Mouse (Mus musculus) kidney, embryonic 14.5 days (tissue): ENCODE data around the gene Pdgfa. TPM values are rescaled to one million over a fixed set of nuclear protein-coding genes. Genes with fewer than 3 reads are reported as not detected.

Experiments
- ATAC-seq: fragments of 200-750 bp; cut with Nextera tagmentation; 2 replicates; pipeline ENCODE4 v1.8.0; 2017; ENCODE audit warnings: moderate number of reproducible peaks, mild to moderate bottlenecking, moderate TSS enrichment, moderate library complexity; ENCODE audit not compliant: low FRiP score, low TSS enrichment
- H3K27ac ChIP-seq: fragments of 300-500 bp; sonication (generic); 2 replicates; pipeline ENCODE4 v1.5.1; 2014; ENCODE audit warnings: low read depth, mild to moderate bottlenecking, low read length, moderate library complexity, mixed read lengths
- H3K27me3 ChIP-seq: fragments of 300-500 bp; sonication (generic); 2 replicates; pipeline ENCODE4 v1.6.1; 2014; ENCODE audit warnings: mild to moderate bottlenecking, low read length; ENCODE audit not compliant: control insufficient read depth, insufficient read depth
- H3K36me3 ChIP-seq: fragments of 300-500 bp; sonication (generic); 2 replicates; pipeline ENCODE4 v1.6.1; 2014; ENCODE audit warnings: low read length, mixed read lengths; ENCODE audit not compliant: control insufficient read depth, insufficient read depth
- H3K4me1 ChIP-seq: fragments of 300-500 bp; sonication (generic); 2 replicates; pipeline ENCODE4 v1.6.1; 2014; ENCODE audit warnings: low read length, mixed read lengths; ENCODE audit not compliant: control insufficient read depth, insufficient read depth
- H3K4me2 ChIP-seq: fragments of 300-500 bp; sonication (generic); replicated peaks from 2 replicates; pipeline ENCODE4 v1.6.1; 2014; ENCODE audit warnings: low read depth, mild to moderate bottlenecking, low read length
- H3K4me3 ChIP-seq: fragments of 300-500 bp; sonication (generic); 2 replicates; pipeline ENCODE4 v1.5.1; 2014; ENCODE audit warnings: mild to moderate bottlenecking, low read length
- H3K9ac ChIP-seq: fragments of 300-500 bp; sonication (generic); 2 replicates; pipeline ENCODE4 v1.6.1; 2014; ENCODE audit warnings: low read depth, mild to moderate bottlenecking, low read length, moderate library complexity
- H3K9me3 ChIP-seq: fragments of 300-500 bp; sonication (generic); 2 replicates; pipeline ENCODE4 v1.6.1; 2016; ENCODE audit warnings: low read length; ENCODE audit not compliant: control insufficient read depth
- WGBS: fragments of 180-500 bp; shearing (Covaris S2); extraction: QIAGEN DNeasy Blood & Tissue Kit; methylation state at CpG from one replicate; pipeline ENCODE4 v1.1.7; 2014; 5-methylcytosine and 5-hydroxymethylcytosine counted together
- polyA plus RNA-seq: library from polyadenylated mRNA; unstranded; fragments of >200 nt; fragmentation: Nextera tagmentation; extraction: Ambion mirVana; gene quantifications from 2 replicates; pipeline ENCODE4 v1.2.1, GENCODE M21; 2014

Pdgfa gene
- polyA plus RNA-seq, 1 experiment from 2014 or later = 57.7 TPM

DNA sequence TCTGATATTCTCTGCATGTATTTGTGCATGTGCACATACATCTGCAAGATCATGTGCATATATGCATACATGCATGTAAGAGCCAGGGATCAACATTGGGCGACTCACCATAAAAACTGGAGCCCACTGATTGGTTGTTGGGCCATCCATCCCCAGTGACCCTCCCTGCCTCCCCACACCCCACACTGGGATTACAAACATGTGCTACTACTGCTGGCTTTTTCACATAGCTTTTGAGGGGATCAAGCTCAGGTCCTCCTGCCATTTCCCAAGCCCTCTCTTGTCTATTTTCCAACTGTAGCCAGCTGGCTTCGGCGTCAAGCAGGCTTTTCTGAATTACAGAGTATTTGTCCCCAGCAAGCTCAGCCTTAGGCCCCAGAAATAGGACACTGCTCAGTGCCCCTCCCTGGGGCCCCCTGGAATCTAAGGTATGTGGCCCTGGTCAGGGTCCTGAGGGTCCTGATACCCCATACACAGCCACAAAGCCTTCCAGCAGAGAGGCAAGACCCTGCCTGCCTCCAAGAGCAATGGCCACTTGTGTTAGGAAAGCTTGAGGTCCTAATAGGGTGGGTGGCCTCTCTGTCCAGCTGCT, 58.5 kb downstream of the Pdgfa start:
- no peaks in the 10 kb centered on the region for H3K27me3 ChIP-seq
- no peak for ATAC-seq
- no peak overlapping the region for H3K27ac ChIP-seq
- H3K9me3 ChIP-seq = no peaks in the 10 kb centered on the region
- no peak overlapping the region for H3K4me3 ChIP-seq
- H3K4me1 ChIP-seq = peaks cover 8% of the 10 kb centered on the region
- H3K9ac ChIP-seq = no peak overlapping the region
- H3K4me2 ChIP-seq = no peak overlapping the region
- 68% methylated on average over 3 of the region's 3 CpGs for WGBS
- H3K36me3 ChIP-seq = no peaks in the 10 kb centered on the region

DNA sequence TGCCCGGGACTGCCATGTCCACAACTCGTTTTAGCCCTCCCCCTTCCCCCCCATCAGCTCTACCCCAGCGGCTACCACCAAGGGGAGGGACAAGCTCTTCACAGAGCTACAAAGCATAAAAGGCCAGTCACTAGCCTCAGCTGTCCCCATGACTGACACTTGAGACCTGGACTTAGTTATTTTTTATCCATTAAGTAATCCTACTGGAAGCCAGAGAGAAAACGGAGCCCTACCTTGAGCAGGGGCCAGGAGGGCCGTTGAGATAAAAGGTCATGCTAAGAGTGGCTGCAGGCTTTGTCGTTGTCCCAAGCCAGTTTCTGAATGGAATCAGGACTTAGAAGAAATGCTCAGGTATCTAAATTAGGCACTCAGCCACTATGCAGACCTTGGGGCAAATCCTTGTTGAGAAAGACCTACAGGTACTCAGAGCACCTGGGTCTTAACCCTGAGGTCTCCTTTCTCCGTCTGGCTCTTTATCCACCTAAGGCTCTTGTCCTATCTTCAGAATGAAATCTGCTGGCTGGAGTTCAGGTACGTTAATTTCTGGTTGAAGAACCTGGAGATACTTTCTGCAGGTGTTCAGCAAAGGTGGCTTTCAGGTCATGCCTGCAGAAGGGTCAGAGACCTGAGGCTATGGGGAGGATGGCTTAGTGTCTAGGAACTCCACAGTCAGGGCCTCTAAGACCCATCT, 60.6 kb downstream of the Pdgfa start:
- peaks cover 23% of the 10 kb centered on the region for H3K4me1 ChIP-seq
- ATAC-seq = no peak
- no peaks in the 10 kb centered on the region for H3K9me3 ChIP-seq
- H3K27ac ChIP-seq = no peak overlapping the region
- no peak overlapping the region for H3K9ac ChIP-seq
- no peaks in the 10 kb centered on the region for H3K36me3 ChIP-seq
- H3K4me3 ChIP-seq = no peak overlapping the region
- no peak overlapping the region for H3K4me2 ChIP-seq
- 79% methylated on average over 8 of the region's 8 CpGs for WGBS
- no peaks in the 10 kb centered on the region for H3K27me3 ChIP-seq

DNA sequence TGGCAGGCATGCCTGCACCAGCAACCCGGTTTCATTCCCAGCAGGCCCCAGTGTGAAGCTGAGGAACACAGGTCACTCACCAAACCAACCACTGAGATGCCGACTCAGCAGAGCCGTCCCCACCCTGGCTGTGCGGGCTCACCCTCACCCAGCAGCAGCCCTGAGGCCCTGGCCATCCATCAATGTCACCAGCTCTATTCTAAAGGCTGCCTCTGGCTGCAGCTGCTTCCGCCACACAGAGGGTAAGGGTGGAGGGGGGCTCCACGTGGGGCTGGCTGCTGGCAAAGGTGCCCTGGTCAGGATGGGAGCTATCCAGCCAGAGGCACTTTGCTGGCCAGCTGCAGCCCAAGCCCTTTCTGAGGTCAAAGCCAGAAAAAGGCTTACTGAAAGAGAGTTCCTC, 62.6 kb downstream of the Pdgfa start:
- Histone ChIP-seq H3K9me3 (no peaks in the 10 kb centered on the region), H3K4me3 (no peak overlapping the region), H3K9ac (no peak overlapping the region), H3K27ac (no peak overlapping the region), H3K36me3 (no peaks in the 10 kb centered on the region), H3K4me2 (no peak overlapping the region), H3K27me3 (no peaks in the 10 kb centered on the region), H3K4me1 (peaks cover 31% of the 10 kb centered on the region)
- ATAC-seq = peak; percentile 47
- WGBS = 7% methylated on average over 6 of the region's 6 CpGs

DNA sequence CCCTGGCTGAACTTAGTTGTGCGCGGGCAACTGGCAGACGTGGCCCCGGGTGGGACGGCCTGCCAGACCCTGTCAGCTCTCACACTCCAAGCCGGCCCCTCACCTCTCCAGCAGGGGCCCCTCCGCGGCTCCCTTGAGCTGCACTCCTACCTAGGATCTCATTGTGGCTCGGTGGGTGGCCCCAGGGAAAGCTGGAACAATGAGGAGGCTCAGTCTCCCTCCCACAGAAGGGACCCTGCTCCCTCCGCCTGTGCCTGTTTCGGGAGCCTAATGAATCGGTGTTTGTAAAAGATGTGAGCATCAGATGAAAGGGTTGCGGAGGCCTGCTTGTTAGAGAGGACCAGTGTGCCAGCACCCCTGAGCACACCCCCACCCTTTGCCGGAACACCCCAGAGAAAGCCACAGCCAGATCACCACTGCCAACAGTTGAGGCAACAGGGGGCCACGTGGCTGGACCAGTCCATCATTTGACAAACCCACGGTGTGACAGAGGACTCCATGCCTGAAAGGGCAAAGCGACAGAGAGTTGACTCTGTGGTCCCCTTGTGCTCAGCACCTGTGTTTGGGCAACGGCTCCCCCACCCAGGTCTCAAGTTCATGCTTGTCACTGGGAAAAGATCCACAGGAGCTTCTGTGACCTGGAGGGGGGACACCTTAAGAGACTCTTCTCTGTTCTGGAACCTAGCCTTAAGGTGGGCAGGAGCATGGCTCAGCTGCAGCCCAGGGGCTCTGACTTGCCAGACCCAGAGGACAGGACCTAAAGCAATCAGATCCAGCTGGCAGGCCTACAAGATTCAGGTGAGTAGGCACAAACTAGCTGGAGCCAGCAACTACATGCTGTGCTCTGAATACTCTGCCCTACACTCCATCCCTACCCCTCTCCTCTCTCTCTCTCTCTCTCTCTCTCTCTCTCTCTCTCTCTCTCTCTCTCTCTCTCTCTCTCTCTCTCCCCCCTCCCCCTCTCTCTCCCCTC, 64.4 kb downstream of the Pdgfa start:
- H3K4me2 ChIP-seq = peak overlapping the region; percentile 10; the same call in 1 of the 2 replicates
- ATAC-seq = 0 out of 2 replicates have a peak, but pooled peaks have one; percentile 36
- no peak overlapping the region for H3K27ac ChIP-seq
- H3K9me3 ChIP-seq = no peaks in the 10 kb centered on the region
- no peak overlapping the region for H3K9ac ChIP-seq
- peaks cover 31% of the 10 kb centered on the region for H3K4me1 ChIP-seq
- H3K4me3 ChIP-seq = no peak overlapping the region
- H3K27me3 ChIP-seq = no peaks in the 10 kb centered on the region
- 11% methylated on average over 18 of the region's 18 CpGs for WGBS
- no peaks in the 10 kb centered on the region for H3K36me3 ChIP-seq

DNA sequence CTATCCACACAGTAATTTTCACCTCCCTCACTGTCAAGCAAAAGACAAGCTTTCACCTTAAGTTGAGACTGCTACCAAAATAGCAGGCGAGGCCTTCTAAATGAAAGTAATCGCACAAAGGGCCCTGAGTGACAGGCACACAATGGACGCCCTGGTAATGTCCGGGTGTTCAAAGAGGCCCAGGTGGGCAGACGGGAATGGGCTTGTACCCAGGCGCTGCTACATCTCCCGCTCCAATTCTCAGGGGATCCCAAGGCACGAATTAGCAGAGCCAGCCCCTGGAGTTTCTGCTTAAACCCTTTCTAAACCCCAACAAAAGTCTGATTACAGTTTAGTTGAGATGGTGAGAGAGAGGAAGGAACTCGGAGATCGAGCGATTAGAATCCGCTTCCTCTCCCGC, 65.3 kb downstream of the Pdgfa start:
- 0 out of 2 replicates have a peak overlapping the region, but pooled peaks have one; percentile 10 for H3K4me2 ChIP-seq
- no peak overlapping the region for H3K9ac ChIP-seq
- peaks cover 31% of the 10 kb centered on the region for H3K4me1 ChIP-seq
- H3K9me3 ChIP-seq = no peaks in the 10 kb centered on the region
- no peak for ATAC-seq
- no peaks in the 10 kb centered on the region for H3K27me3 ChIP-seq
- H3K36me3 ChIP-seq = no peaks in the 10 kb centered on the region
- 28% methylated on average over 13 of the region's 13 CpGs for WGBS
- no peak overlapping the region for H3K4me3 ChIP-seq
- no peak overlapping the region for H3K27ac ChIP-seq

DNA sequence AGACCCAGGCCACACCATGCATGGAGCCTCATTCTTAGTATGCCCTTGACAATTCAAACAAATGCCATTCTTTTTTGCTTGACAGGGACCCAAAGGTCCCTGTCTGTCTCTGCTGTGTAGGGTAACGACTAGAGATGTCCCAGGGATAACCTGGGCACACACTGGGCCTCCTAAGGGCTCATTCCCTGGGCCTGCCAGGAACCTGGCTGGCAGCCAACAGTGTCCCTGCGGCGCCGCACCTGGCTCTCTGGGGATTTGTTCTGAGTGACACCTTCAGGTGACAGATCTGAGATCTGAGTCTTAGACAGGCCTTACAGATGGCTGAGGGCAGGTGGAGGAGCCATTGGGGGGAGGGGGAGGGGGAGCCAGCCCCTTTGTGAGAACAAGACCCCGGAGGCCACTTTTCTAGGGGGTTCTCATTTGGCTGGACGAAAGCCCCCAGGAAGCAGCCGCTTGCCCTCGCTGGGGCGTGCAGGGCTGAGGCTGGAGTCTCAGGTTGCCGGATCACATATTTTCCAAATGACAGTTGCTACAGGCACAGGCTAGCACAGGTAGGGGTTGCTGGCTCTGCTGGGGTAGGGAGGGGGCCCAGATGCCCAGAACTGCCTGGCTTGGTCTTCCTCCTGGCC, 67.2 kb downstream of the Pdgfa start:
- H3K27ac ChIP-seq = no peak overlapping the region
- ATAC-seq = no peak; the same call in 1 of the 2 replicates
- WGBS = 49% methylated on average over 10 of the region's 10 CpGs

More for the DNA sequence above, 67.2 kb downstream of the Pdgfa start:
- H3K36me3 ChIP-seq = no peaks in the 10 kb centered on the region
- H3K27me3 ChIP-seq = no peaks in the 10 kb centered on the region
- no peak overlapping the region for H3K4me2 ChIP-seq
- H3K4me3 ChIP-seq = no peak overlapping the region
- peaks cover 31% of the 10 kb centered on the region for H3K4me1 ChIP-seq
- no peak overlapping the region for H3K9ac ChIP-seq
- no peaks in the 10 kb centered on the region for H3K9me3 ChIP-seq

Other genes with a start within 250 kb of the Pdgfa start
- 16.5 and 19.9 TPM in 2 replicates for gene Fam20c, start 242.9 kb downstream of the Pdgfa start, polyA plus RNA-seq
- not detected in 2 replicates for gene Gm5294, start 177.3 kb downstream of the Pdgfa start, polyA plus RNA-seq
- 10.0 and 15.7 TPM in 2 replicates for gene Prkar1b, start 152.6 kb upstream of the Pdgfa start, polyA plus RNA-seq
- gene Dnaaf5, start 152.9 kb upstream of the Pdgfa start, polyA plus RNA-seq = 9.1 and 11.5 TPM in 2 replicates
- gene Sun1, start 203.3 kb upstream of the Pdgfa start, polyA plus RNA-seq = 29.2 and 59.5 TPM in 2 replicates